Mouse (Mus musculus): ENCODE data around the gene Noa1. TPM values are rescaled to one million over a fixed set of nuclear protein-coding genes. Genes with fewer than 3 reads are reported as not detected.

The Noa1 gene
- polyA plus RNA-seq, 1 experiment, result 20.2 TPM

- no peak overlapping the region for H3ac ChIP-seq (ENCODE audit: control insufficient read depth, insufficient read length)
- H3K36me3 ChIP-seq (ENCODE audit: control insufficient read depth, insufficient read depth), result no peaks in the 10 kb centered on the region
- TF ChIP-seq POLR2A (IDR thresholded peaks at IDR 0.05; ENCODE audit: insufficient read length, low read depth), result no peak
- no peak for TF ChIP-seq E2F4 (IDR thresholded peaks at IDR 0.05; ENCODE audit: insufficient read depth)
- TF ChIP-seq SRF (IDR thresholded peaks at IDR 0.05; ENCODE audit: control insufficient read depth, insufficient read length, low read depth), result no peak
- TF ChIP-seq MYOG (IDR thresholded peaks at IDR 0.05; ENCODE audit: control insufficient read depth in 1 of 3, insufficient read depth in 1 of 3, insufficient read length in 2 of 3, low read depth in 2 of 3), result no peak
- TF ChIP-seq TCF3 (IDR thresholded peaks at IDR 0.05; ENCODE audit: insufficient read length, low read depth), result no peak
- TF ChIP-seq CEBPB (IDR thresholded peaks at IDR 0.05; ENCODE audit: insufficient read depth, poor library complexity, severe bottlenecking), result no peak
- TF ChIP-seq REST (IDR thresholded peaks at IDR 0.05; ENCODE audit: insufficient read depth, insufficient read length), result no peak
- no peak for TF ChIP-seq POLR2AphosphoS2 (IDR thresholded peaks at IDR 0.05; ENCODE audit: insufficient read length, low read depth)
- no peak for TF ChIP-seq TCF12 (IDR thresholded peaks at IDR 0.05; ENCODE audit: insufficient read depth, poor library complexity, severe bottlenecking)
- H3K27me3 ChIP-seq (ENCODE audit: control insufficient read depth, insufficient read depth, insufficient read length), result no peaks in the 10 kb centered on the region
- no peak overlapping the region for H3K4me2 ChIP-seq (ENCODE audit: low read depth)
- no peak overlapping the region for H3K4me3 ChIP-seq
- no peaks in the 10 kb centered on the region for H3K79me2 ChIP-seq (ENCODE audit: control insufficient read depth, insufficient read depth)
Observed at GRCm38 (mm10) chr5:77250083-77250482, 59.8 kb downstream of the Noa1 start.

- Histone ChIP-seq H3K27me3 (ENCODE audit: control insufficient read depth, insufficient read depth, insufficient read length) (no peaks in the 10 kb centered on the region), H3K36me3 (ENCODE audit: control insufficient read depth, insufficient read depth) (no peaks in the 10 kb centered on the region), H3K79me2 (ENCODE audit: control insufficient read depth, insufficient read depth) (no peaks in the 10 kb centered on the region), H3K4me3 (peak overlapping the region; percentile 15), H3ac (ENCODE audit: control insufficient read depth, insufficient read length) (no peak overlapping the region), H3K4me2 (ENCODE audit: low read depth) (peak overlapping the region; percentile 88)
- TF ChIP-seq POLR2A (IDR thresholded peaks at IDR 0.05; ENCODE audit: insufficient read length, low read depth) (no peak), TCF12 (IDR thresholded peaks at IDR 0.05; ENCODE audit: insufficient read depth, poor library complexity, severe bottlenecking) (no peak), MYOG (IDR thresholded peaks at IDR 0.05; ENCODE audit: control insufficient read depth in 1 of 3, insufficient read depth in 1 of 3, insufficient read length in 2 of 3, low read depth in 2 of 3) (no peak), CEBPB (IDR thresholded peaks at IDR 0.05; ENCODE audit: insufficient read depth, poor library complexity, severe bottlenecking) (no peak), POLR2AphosphoS2 (IDR thresholded peaks at IDR 0.05; ENCODE audit: insufficient read length, low read depth) (no peak), MYOD1 (IDR thresholded peaks at IDR 0.05; ENCODE audit: control insufficient read depth in 1 of 3, insufficient read length in 2 of 3, low read depth in 2 of 3) (peak in 2 of 3 experiments; percentile 80 to 87), USF1 (IDR thresholded peaks at IDR 0.05; ENCODE audit: low read depth) (peak; percentile 8), SRF (IDR thresholded peaks at IDR 0.05; ENCODE audit: control insufficient read depth, insufficient read length, low read depth) (no peak), REST (IDR thresholded peaks at IDR 0.05; ENCODE audit: insufficient read depth, insufficient read length) (no peak)
Observed at GRCm38 (mm10) chr5:77245787-77246671, 63.9 kb downstream of the Noa1 start.

- no peak overlapping the region for H3ac ChIP-seq (ENCODE audit: control insufficient read depth, insufficient read length)
- peak overlapping the region; percentile 88 for H3K4me2 ChIP-seq (ENCODE audit: low read depth)
Observed at GRCm38 (mm10) chr5:77245463-77245786, 64.5 kb downstream of the Noa1 start.

GRCm38 (mm10) chr5:77244331-77244987 is 65.4 kb downstream of the Noa1 start:
- no peak overlapping the region for H3ac ChIP-seq (ENCODE audit: control insufficient read depth, insufficient read length)
- H3K27me3 ChIP-seq (ENCODE audit: control insufficient read depth, insufficient read depth, insufficient read length), result no peaks in the 10 kb centered on the region
- H3K36me3 ChIP-seq (ENCODE audit: control insufficient read depth, insufficient read depth), result no peaks in the 10 kb centered on the region
- H3K4me2 ChIP-seq (ENCODE audit: low read depth), result no peak overlapping the region
- H3K4me3 ChIP-seq, result no peak overlapping the region
- TF ChIP-seq MYOD1 (IDR thresholded peaks at IDR 0.05; ENCODE audit: control insufficient read depth in 1 of 3, insufficient read length in 2 of 3, low read depth in 2 of 3), result peak in 2 of 3 experiments; percentile 45 to 62
- no peak for TF ChIP-seq MYOG (IDR thresholded peaks at IDR 0.05; ENCODE audit: control insufficient read depth in 1 of 3, insufficient read depth in 1 of 3, insufficient read length in 2 of 3, low read depth in 2 of 3)
- no peaks in the 10 kb centered on the region for H3K79me2 ChIP-seq (ENCODE audit: control insufficient read depth, insufficient read depth)

More at GRCm38 (mm10) chr5:77245463-77245786, 64.5 kb downstream of the Noa1 start:
- no peaks in the 10 kb centered on the region for H3K36me3 ChIP-seq (ENCODE audit: control insufficient read depth, insufficient read depth)
- no peaks in the 10 kb centered on the region for H3K27me3 ChIP-seq (ENCODE audit: control insufficient read depth, insufficient read depth, insufficient read length)
- H3K4me3 ChIP-seq, result peak overlapping the region; percentile 15
- no peaks in the 10 kb centered on the region for H3K79me2 ChIP-seq (ENCODE audit: control insufficient read depth, insufficient read depth)
- TF ChIP-seq POLR2AphosphoS2 (IDR thresholded peaks at IDR 0.05; ENCODE audit: insufficient read length, low read depth), result no peak
- no peak for TF ChIP-seq TCF3 (IDR thresholded peaks at IDR 0.05; ENCODE audit: insufficient read length, low read depth)

Other genes with a start within 250 kb of the Noa1 start
- gene Hopx, start 195.0 kb downstream of the Noa1 start, polyA plus RNA-seq (2012; fragmentation: generic; extraction: Trizol), result 0.68 TPM
- not detected for gene Spink2, start 98.6 kb downstream of the Noa1 start, polyA plus RNA-seq (2012; fragmentation: generic; extraction: Trizol)
- 7.2 TPM for gene Rest, start 44.6 kb downstream of the Noa1 start, polyA plus RNA-seq (2012; fragmentation: generic; extraction: Trizol)
- 19.5 TPM for gene Polr2b, start 63 bp upstream of the Noa1 start, polyA plus RNA-seq (2012; fragmentation: generic; extraction: Trizol)
- 201 TPM for gene Igfbp7, start 98.0 kb upstream of the Noa1 start, polyA plus RNA-seq (2012; fragmentation: generic; extraction: Trizol)

All from myocyte (in vitro differentiated cells).